Mouse (Mus musculus): Measurements from ENCODE around the gene Clec4a3. TPM values are rescaled to one million over a fixed set of nuclear protein-coding genes. Genes with fewer than 3 reads are reported as not detected.
"Not testable (repeated sequence)": the region's sequence is repeated elsewhere in the genome, so short reads cannot be mapped to it uniquely, and the experiment has no call there.

The Clec4a3 gene
- polyA plus RNA-seq (2012): not detected in 2 replicates

DNA sequence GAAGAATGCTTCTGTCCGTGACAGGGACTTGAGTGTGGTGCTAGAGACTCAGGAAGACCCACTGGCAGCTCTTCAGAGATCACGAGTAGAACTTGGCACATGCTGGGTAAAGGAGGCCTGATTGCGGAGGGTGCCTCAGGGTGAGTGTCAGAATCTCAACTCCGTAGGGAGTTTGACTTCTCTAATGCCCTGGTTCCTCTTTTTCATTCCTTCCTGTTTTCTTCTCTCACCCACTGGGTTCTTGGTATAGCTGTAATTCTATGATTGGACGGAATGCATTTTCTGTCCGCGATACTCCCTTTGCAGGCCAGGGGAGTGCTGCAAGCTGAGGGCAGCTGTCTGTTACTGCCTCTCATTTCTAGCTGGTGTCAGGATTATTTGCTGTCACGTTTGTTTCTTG is at the start of gene Clec4a3:
Gene Clec4a3 (plus strand): TSS at position 115 of the 400 bp plus-strand sequence.
- H3K36me3 ChIP-seq (ENCODE audit: control insufficient read depth): no peaks in the 10 kb centered on the region
- no peaks in the 10 kb centered on the region for H3K27me3 ChIP-seq (ENCODE audit: control insufficient read depth)
- TF ChIP-seq GATA1 (IDR thresholded peaks at IDR 0.05; ENCODE audit: low read length): no peak
- no peak for TF ChIP-seq TAL1 (IDR thresholded peaks at IDR 0.05; ENCODE audit: low read length)
- peaks cover 7% of the 10 kb centered on the region for H3K9me3 ChIP-seq (ENCODE audit: control insufficient read depth, low read length)
- no peaks in the 10 kb centered on the region for H3K4me1 ChIP-seq (ENCODE audit: control insufficient read depth)
- no peak within 1 kb of the TSS for H3K4me3 ChIP-seq (replicated peaks)

DNA sequence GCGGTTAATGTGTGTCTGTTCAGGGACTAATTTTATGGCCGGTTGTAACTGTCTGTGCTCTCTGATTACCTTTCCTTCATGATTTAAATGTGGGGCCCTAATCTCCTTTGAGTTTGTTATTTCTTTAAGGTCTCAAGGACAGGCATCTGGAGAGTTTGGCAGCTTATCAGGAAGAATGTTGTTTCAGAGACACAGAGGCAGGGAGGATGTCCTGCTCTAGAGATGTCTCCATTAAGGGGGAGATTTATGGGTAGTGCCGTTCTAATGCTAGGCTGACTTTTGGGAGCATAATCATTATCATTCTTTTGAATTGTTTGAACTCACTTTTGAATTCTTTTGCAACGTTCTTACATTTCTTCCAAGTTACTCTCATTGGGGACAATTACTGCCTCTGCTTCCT is 32.4 kb upstream of the Clec4a3 start:
- no peaks in the 10 kb centered on the region for H3K36me3 ChIP-seq (ENCODE audit: control insufficient read depth)
- H3K4me3 ChIP-seq (replicated peaks): no peak overlapping the region
- no peaks in the 10 kb centered on the region for H3K27me3 ChIP-seq (ENCODE audit: control insufficient read depth)
- no peaks in the 10 kb centered on the region for H3K4me1 ChIP-seq (ENCODE audit: control insufficient read depth)
- TF ChIP-seq TAL1 (IDR thresholded peaks at IDR 0.05; ENCODE audit: low read length) (no peak), GATA1 (IDR thresholded peaks at IDR 0.05; ENCODE audit: low read length) (no peak)
- H3K9me3 ChIP-seq (ENCODE audit: control insufficient read depth, low read length): peaks cover 4% of the 10 kb centered on the region; the same call in 1 of the 2 replicates

DNA sequence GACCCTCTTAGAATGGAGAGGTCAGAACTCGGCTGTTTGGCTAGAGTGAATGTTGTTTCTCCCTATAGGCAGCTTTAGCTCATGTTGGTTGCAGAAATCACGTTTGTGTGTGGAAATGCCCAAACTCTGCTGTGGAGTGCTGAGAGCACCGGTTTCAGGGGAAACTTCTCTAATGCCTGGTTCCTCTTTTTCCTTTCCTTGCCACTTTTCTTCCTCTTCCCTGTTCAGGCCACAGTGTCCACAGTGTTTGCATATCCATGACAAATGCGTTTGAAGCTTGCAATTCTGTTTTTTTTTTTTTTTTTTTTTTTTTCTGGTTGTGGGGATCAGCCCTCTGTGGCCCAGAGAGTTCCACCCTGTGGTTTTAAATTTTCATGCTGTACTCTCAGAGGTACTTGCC is 30.9 kb upstream of the Clec4a3 start, which contains the start of gene Clec4a1:
Gene Clec4a1 (plus strand): TSS at position 398 of the 400 bp plus-strand sequence.
- no peaks in the 10 kb centered on the region for H3K36me3 ChIP-seq (ENCODE audit: control insufficient read depth)
- TF ChIP-seq GATA1 (IDR thresholded peaks at IDR 0.05; ENCODE audit: low read length) (no peak), TAL1 (IDR thresholded peaks at IDR 0.05; ENCODE audit: low read length) (no peak)
- no peaks in the 10 kb centered on the region for H3K4me1 ChIP-seq (ENCODE audit: control insufficient read depth)
- H3K27me3 ChIP-seq (ENCODE audit: control insufficient read depth): no peaks in the 10 kb centered on the region
- H3K4me3 ChIP-seq (replicated peaks): no peak within 1 kb of the TSS
- H3K9me3 ChIP-seq (ENCODE audit: control insufficient read depth, low read length): peaks cover 2% of the 10 kb centered on the region; the same call in 1 of the 2 replicates

DNA sequence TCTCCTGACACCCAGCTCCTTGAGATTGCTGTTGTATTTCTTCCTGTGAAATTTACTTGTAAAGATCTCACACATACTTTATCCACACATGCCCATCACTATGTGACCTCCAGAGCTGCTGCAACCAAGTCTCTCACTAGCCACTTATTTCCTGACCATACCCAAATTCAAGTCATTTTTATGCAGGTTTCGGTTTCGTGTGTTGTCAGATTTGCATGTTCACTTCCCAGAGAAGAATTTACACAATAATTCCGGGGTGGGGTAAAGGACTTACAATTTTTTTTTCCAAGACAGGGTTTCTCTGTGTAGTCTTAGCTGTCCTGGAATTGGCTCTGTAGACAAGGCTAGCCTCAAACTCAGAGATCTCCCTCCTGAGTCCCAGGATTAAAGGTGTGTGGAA is 17.5 kb upstream of the Clec4a3 start:
- H3K4me1 ChIP-seq (ENCODE audit: control insufficient read depth): no peaks in the 10 kb centered on the region
- no peak overlapping the region for H3K4me3 ChIP-seq (replicated peaks)
- H3K36me3 ChIP-seq (ENCODE audit: control insufficient read depth): no peaks in the 10 kb centered on the region
- no peaks in the 10 kb centered on the region for H3K27me3 ChIP-seq (ENCODE audit: control insufficient read depth)
- no peaks in the 10 kb centered on the region; the same call in 1 of the 2 replicates for H3K9me3 ChIP-seq (ENCODE audit: control insufficient read depth, low read length)
- no peak for TF ChIP-seq TAL1 (IDR thresholded peaks at IDR 0.05; ENCODE audit: low read length)
- TF ChIP-seq GATA1 (IDR thresholded peaks at IDR 0.05; ENCODE audit: low read length): no peak

DNA sequence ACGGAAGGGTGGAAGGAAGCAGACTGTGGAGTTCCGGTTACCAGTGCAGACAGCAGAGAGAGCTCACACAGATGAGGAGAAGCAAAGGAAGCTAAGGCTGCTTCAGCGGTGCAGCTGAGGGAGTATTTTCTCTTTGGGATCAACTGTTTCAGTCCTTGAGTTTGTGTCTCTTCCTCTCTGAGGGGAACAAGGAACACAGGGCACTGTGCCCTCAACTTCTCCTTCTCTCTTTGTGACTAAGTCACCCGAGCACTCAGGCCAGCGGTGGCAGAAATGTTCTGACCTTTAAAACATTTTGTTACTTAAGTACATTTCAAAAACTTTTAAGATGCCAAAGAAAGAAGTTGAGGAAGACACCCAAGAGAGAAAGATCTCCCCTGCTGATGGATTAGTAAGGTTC is 12.7 kb upstream of the Clec4a3 start:
- Histone ChIP-seq H3K27me3 (ENCODE audit: control insufficient read depth) (no peaks in the 10 kb centered on the region), H3K36me3 (ENCODE audit: control insufficient read depth) (no peaks in the 10 kb centered on the region), H3K9me3 (ENCODE audit: control insufficient read depth, low read length) (no peaks in the 10 kb centered on the region; the same call in 1 of the 2 replicates), H3K4me3 (replicated peaks) (no peak overlapping the region), H3K4me1 (ENCODE audit: control insufficient read depth) (no peaks in the 10 kb centered on the region)
- TF ChIP-seq TAL1 (IDR thresholded peaks at IDR 0.05; ENCODE audit: low read length) (no peak), GATA1 (IDR thresholded peaks at IDR 0.05; ENCODE audit: low read length) (no peak)

DNA sequence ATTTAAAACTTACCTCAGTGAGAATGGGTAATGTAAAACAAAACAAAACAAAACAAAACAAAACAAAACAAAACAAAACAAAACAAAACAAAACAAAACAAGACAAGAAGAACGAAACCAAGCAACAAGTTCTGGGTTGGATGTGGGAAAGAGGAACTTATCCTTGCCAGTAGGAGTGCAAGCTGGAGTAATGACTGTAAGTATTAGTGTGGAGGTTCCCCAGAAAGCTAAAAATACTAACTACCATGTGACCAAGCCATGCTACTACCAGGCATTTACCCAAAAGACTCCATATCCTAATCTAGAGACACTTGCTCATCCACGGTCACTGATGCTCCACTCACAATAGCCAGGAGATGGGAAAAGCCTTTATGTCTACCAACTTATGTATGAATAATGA is 5.6 kb upstream of the Clec4a3 start:
- Histone ChIP-seq H3K4me1 (ENCODE audit: control insufficient read depth) (no peaks in the 10 kb centered on the region), H3K27me3 (ENCODE audit: control insufficient read depth) (no peaks in the 10 kb centered on the region), H3K36me3 (ENCODE audit: control insufficient read depth) (no peaks in the 10 kb centered on the region), H3K4me3 (replicated peaks) (no peak overlapping the region), H3K9me3 (ENCODE audit: control insufficient read depth, low read length) (peaks cover 3% of the 10 kb centered on the region)
- no peak for TF ChIP-seq GATA1 (IDR thresholded peaks at IDR 0.05; ENCODE audit: low read length)
- no peak for TF ChIP-seq TAL1 (IDR thresholded peaks at IDR 0.05; ENCODE audit: low read length)

DNA sequence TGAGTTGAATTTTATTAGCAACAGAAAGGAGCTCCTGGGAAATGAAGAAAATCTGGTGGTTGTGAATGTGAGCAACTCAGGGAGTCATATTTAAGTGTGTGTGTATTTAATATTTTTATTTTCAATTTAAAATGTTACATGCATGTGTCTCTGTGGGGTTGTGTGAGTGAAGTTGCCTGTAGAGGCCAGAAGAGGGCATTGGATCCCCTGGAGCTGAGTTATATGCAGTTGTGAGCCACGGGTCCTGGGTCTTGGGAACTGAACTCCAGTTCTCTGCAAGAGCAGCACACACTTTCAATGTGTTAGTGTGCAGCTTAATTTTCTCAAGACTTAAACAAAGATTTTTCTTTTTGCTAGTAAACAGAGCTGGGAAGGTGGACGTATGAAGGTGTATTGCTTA is 12.2 kb downstream of the Clec4a3 start:
- Histone ChIP-seq H3K9me3 (ENCODE audit: control insufficient read depth, low read length) (peaks cover 4% of the 10 kb centered on the region), H3K4me3 (replicated peaks) (no peak overlapping the region), H3K4me1 (ENCODE audit: control insufficient read depth) (no peaks in the 10 kb centered on the region), H3K36me3 (ENCODE audit: control insufficient read depth) (no peaks in the 10 kb centered on the region), H3K27me3 (ENCODE audit: control insufficient read depth) (no peaks in the 10 kb centered on the region)
- TF ChIP-seq TAL1 (IDR thresholded peaks at IDR 0.05; ENCODE audit: low read length) (no peak), GATA1 (IDR thresholded peaks at IDR 0.05; ENCODE audit: low read length) (no peak)

DNA sequence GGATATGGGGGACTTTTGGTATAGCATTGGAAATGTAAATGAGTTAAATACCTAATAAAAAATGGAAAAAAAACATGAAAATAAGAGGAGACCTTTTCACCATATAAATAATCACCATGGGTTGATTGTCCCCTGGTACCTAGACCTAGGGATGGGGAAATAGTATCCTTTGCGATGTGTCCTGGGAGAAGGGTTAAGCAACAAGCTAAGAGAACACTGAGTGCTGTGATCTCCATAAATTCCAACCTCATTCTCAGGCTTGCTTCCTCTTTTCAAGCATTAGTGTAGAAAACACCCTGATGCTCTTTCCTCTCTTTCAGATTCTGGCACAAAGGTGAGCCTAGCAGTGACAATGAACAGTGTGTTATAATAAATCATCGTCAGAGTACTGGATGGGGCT is 16.7 kb downstream of the Clec4a3 start:
- TF ChIP-seq TAL1 (IDR thresholded peaks at IDR 0.05; ENCODE audit: low read length): no peak
- no peak for TF ChIP-seq GATA1 (IDR thresholded peaks at IDR 0.05; ENCODE audit: low read length)
- no peak overlapping the region for H3K4me3 ChIP-seq (replicated peaks)
- no peaks in the 10 kb centered on the region for H3K9me3 ChIP-seq (ENCODE audit: control insufficient read depth, low read length)
- H3K36me3 ChIP-seq (ENCODE audit: control insufficient read depth): no peaks in the 10 kb centered on the region
- H3K27me3 ChIP-seq (ENCODE audit: control insufficient read depth): no peaks in the 10 kb centered on the region
- H3K4me1 ChIP-seq (ENCODE audit: control insufficient read depth): no peaks in the 10 kb centered on the region

DNA sequence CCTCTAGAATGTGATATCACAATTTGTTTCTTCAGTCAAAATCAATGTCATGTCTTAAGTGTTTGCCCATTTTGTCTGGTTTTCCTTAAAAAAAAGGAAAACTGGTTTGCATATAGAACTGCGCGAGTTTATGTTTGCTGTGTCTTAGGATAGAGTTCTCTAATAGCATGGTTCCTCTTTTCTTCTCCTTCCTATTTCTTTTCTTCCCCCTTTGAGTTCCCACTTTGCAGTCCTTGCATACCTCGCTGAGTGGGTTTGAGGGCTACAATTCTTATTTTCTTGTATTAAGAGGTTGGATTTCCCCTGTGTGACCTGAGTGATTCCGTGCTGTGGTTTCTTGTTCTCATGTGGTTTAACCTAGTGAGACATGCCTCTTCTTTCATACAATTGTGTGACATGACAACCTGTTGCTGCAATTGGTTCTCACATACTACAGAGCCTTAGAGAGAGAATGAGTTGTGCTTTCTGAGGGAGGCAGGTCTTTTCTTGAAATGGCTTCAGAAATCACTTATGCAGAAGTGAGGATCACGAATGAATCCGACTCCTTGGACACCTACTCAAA is 37.6 kb downstream of the Clec4a3 start, which contains the start of gene Clec4a4:
Gene Clec4a4 (plus strand): TSS at position 492 of the 562 bp plus-strand sequence.
- Histone ChIP-seq H3K4me3 (replicated peaks) (no peak within 1 kb of the TSS), H3K27me3 (ENCODE audit: control insufficient read depth) (no peaks in the 10 kb centered on the region)
- TF ChIP-seq TAL1 (IDR thresholded peaks at IDR 0.05; ENCODE audit: low read length) (no peak), GATA1 (IDR thresholded peaks at IDR 0.05; ENCODE audit: low read length) (no peak)

DNA sequence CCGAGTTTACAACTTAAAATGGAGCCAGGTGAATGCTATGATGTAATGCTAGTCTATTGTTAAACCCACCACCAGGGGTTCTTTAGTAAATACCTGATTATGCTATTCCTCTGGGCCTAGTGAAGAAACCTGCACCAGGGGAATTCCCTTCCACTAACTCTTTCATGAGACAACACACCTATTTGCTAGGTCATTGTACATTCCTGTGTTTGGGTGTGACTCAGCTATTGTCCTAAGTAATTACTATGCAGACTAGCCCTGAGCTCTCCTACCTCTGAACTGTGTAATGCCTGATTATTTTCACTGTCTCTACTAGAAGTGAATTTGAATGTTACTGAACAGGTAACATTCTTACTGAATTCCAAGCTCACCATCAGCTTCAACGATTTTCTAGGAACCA is 52.4 kb downstream of the Clec4a3 start:
- not testable (repeated sequence) for H3K36me3 ChIP-seq (ENCODE audit: control insufficient read depth); H3K4me3 ChIP-seq (replicated peaks); H3K27me3 ChIP-seq (ENCODE audit: control insufficient read depth); H3K9me3 ChIP-seq (ENCODE audit: control insufficient read depth, low read length); H3K4me1 ChIP-seq (ENCODE audit: control insufficient read depth)

More for the DNA sequence above, 37.6 kb downstream of the Clec4a3 start, which contains the start of gene Clec4a4:
- H3K36me3 ChIP-seq (ENCODE audit: control insufficient read depth): no peaks in the 10 kb centered on the region
- no peaks in the 10 kb centered on the region for H3K4me1 ChIP-seq (ENCODE audit: control insufficient read depth)
- no peaks in the 10 kb centered on the region for H3K9me3 ChIP-seq (ENCODE audit: control insufficient read depth, low read length)
